8 mouse cellular contexts compared by ENCODE assay signal in the genomic region with DNA sequence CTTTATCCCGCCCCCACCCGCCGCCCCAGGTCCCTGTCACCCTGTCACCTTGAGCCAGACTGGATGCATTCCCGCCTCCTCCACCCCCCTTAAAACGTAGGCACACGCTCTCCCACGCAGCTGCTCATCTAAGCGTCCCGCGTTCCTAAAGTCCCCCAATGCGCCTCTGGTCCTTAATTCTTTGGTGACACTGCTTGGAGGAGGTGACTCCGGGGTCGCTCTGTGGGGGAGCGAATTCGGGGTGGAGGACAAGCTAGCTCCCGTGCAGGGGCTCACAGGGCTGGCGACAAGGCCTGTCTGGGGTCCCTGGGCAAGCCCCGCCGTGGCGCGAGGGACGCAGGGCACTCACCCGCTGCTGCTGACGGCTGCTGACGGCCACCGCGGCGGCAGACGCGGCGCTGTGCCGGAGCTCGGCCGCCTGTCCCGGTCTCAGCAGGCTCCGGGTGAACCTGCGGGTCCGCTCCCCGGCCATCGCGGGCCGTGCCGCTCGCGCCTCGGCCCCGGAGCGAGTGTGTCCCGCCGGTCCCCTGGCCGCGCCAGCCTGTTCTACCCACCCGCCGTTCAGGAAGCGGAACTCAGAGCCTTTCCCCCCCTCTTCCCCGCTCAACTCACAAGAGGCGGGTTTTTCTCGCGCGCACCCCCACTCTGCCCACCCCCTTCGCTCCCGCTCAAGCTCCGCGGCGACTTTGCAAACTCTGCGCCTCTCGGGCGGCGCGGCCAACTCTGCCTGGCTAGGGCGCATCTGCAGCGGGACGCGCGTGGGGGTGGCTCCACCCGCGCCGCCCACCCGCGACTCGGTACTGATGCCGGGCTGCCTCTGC. TPM values are rescaled to one million over a fixed set of nuclear protein-coding genes. Genes with fewer than 3 reads are reported as not detected.
A peak's percentile ranks its signal among the peaks of the same experiment; 100 is the strongest.
DNase-seq lines count a peak whose midpoint lies in the region; ATAC-seq lines count a peak whose summit lies in the region.

A gene (minus strand): TSS at position 551 of the 821 bp plus-strand sequence.

- H3K27ac ChIP-seq in intestine, embryonic 16.5 days (ENCODE audit: low read length) = no peak within 1 kb of the TSS
- 0 out of 2 replicates have a peak within 1 kb of the TSS, but pooled peaks have one; percentile 3 for H3K27ac ChIP-seq in limb, embryonic 13.5 days
- H3K27ac ChIP-seq in midbrain, embryonic 15.5 days = no peak within 1 kb of the TSS

- WGBS in intestine, embryonic 16.5 days = under 1% methylated on average over 69 of the region's 82 CpGs
- WGBS in limb, embryonic 13.5 days = under 1% methylated on average over 82 of the region's 82 CpGs
- WGBS in midbrain, embryonic 15.5 days = under 1% methylated on average over 81 of the region's 82 CpGs

- H3K36me3 ChIP-seq in intestine, embryonic 16.5 days (ENCODE audit: control insufficient read depth, insufficient read depth, low read length) = no peaks in the 10 kb centered on the region
- H3K36me3 ChIP-seq in limb, embryonic 13.5 days = no peaks in the 10 kb centered on the region
- no peaks in the 10 kb centered on the region for H3K36me3 ChIP-seq in midbrain, embryonic 15.5 days (replicated peaks)

- H3K4me3 ChIP-seq in intestine, embryonic 16.5 days (ENCODE audit: low read length) = peak within 1 kb of the TSS; percentile 63
- peak within 1 kb of the TSS; percentile 67 for H3K4me3 ChIP-seq in limb, embryonic 13.5 days
- H3K4me3 ChIP-seq in midbrain, embryonic 15.5 days = peak within 1 kb of the TSS; percentile 58

- peak; percentile 51 for ATAC-seq in common myeloid progenitor, adult 5-6 weeks (replicated peaks; ENCODE audit: low read depth, poor library complexity, severe bottlenecking)
- ATAC-seq in intestine, embryonic 16.5 days = peak; percentile 68
- peak; percentile 78 for ATAC-seq in limb, embryonic 13.5 days (ENCODE audit: low FRiP score, low read depth)
- peak; percentile 83 for ATAC-seq in midbrain, embryonic 15.5 days (replicated peaks)

- no peaks in the 10 kb centered on the region for H3K9me3 ChIP-seq in intestine, embryonic 16.5 days (ENCODE audit: control insufficient read depth, low read length)
- H3K9me3 ChIP-seq in limb, embryonic 13.5 days = no peaks in the 10 kb centered on the region
- H3K9me3 ChIP-seq in midbrain, embryonic 15.5 days = no peaks in the 10 kb centered on the region

- H3K27me3 ChIP-seq in intestine, embryonic 16.5 days (replicated peaks; ENCODE audit: control insufficient read depth, insufficient read depth, low read length) = peaks cover 12% of the 10 kb centered on the region; the same call in 1 of the 2 replicates
- H3K27me3 ChIP-seq in limb, embryonic 13.5 days = peaks cover 30% of the 10 kb centered on the region
- H3K27me3 ChIP-seq in midbrain, embryonic 15.5 days (replicated peaks) = no peaks in the 10 kb centered on the region

- peak within 1 kb of the TSS; percentile 66 for H3K9ac ChIP-seq in intestine, embryonic 16.5 days (ENCODE audit: low read depth, low read length)
- H3K9ac ChIP-seq in limb, embryonic 13.5 days = peak within 1 kb of the TSS; percentile 78
- peak within 1 kb of the TSS; percentile 63 for H3K9ac ChIP-seq in midbrain, embryonic 15.5 days

- peak; percentile 5 to 6 for DNase-seq in cerebellum, adult 18-20 months
- no peak for DNase-seq in cerebellum, adult 11-12 months
- DNase-seq in gastrocnemius, postnatal 25 days = peak; percentile 38
- DNase-seq in spleen, postnatal 10 days (ENCODE audit: low spot score in 2 of 2) = peak; percentile 40 to 66

- peaks cover 6% of the 10 kb centered on the region; the same call in 1 of the 2 replicates for H3K4me1 ChIP-seq in intestine, embryonic 16.5 days (ENCODE audit: control insufficient read depth, insufficient read depth, low read length)
- peaks cover 12% of the 10 kb centered on the region for H3K4me1 ChIP-seq in limb, embryonic 13.5 days
- peaks cover 12% of the 10 kb centered on the region for H3K4me1 ChIP-seq in midbrain, embryonic 15.5 days

- H3K4me2 ChIP-seq in intestine, embryonic 16.5 days (ENCODE audit: low read depth, low read length) = peak within 1 kb of the TSS; percentile 87
- peak within 1 kb of the TSS; percentile 93 for H3K4me2 ChIP-seq in limb, embryonic 13.5 days (replicated peaks)
- peak within 1 kb of the TSS; percentile 98 for H3K4me2 ChIP-seq in midbrain, embryonic 15.5 days

RNA-seq across cellular contexts. Expression of the gene that starts here (rescaled TPM):
- total RNA-seq in common myeloid progenitor, adult 5-6 weeks (2017) = 104 and 126 TPM in 2 replicates
- 1 to 10 TPM; 4.0 to 4.2 TPM for total RNA-seq in gastrocnemius, postnatal 25 days (2021)
- 3.3 and 3.7 TPM in 2 replicates for polyA plus RNA-seq in intestine, embryonic 16.5 days (2015; fragmentation: Nextera tagmentation; extraction: Ambion mirVana)
- 4.0 and 4.4 TPM in 2 replicates for polyA plus RNA-seq in limb, embryonic 13.5 days (2015; fragmentation: Nextera tagmentation; extraction: Ambion mirVana)
- 3.6 and 4.2 TPM in 2 replicates for polyA plus RNA-seq in midbrain, embryonic 15.5 days (2015; fragmentation: Nextera tagmentation; extraction: Ambion mirVana)

Comparison
In these comparisons a context has a peak if more than half of its experiments do, and no peak if none do; other contexts are left out.
1. RNA of the gene that starts here (total RNA-seq): 104 to 126 TPM in common myeloid progenitor, adult 5-6 weeks; 4.0 to 4.2 TPM in gastrocnemius, postnatal 25 days; every median in the first group is over 10 times any median in the second.
2. Peak in every context shown above with its lines, with median percentiles within 50 percentile points of each other: ATAC-seq, H3K4me2 ChIP-seq, H3K4me3 ChIP-seq and H3K9ac ChIP-seq.